Mouse (Mus musculus): Measurements from ENCODE around the gene Gng10.

- 0 out of 2 replicates have a peak, but pooled peaks have one; percentile 31 for TF ChIP-seq MAX (IDR thresholded peaks at IDR 0.05; ENCODE audit: low read length)
- no peak for TF ChIP-seq E2F4 (IDR thresholded peaks at IDR 0.05; ENCODE audit: borderline replicate concordance, low read depth, low read length)
- TF ChIP-seq MAFK (IDR thresholded peaks at IDR 0.05; ENCODE audit: borderline replicate concordance, low read depth, low read length), result no peak
Measured at GRCm38 (mm10) chr4:59002948-59003805, 31.7 kb upstream of the Gng10 start, which contains the start of gene Gm20503.
